Mouse (Mus musculus): ENCODE results near the gene Pfkm.

DNA sequence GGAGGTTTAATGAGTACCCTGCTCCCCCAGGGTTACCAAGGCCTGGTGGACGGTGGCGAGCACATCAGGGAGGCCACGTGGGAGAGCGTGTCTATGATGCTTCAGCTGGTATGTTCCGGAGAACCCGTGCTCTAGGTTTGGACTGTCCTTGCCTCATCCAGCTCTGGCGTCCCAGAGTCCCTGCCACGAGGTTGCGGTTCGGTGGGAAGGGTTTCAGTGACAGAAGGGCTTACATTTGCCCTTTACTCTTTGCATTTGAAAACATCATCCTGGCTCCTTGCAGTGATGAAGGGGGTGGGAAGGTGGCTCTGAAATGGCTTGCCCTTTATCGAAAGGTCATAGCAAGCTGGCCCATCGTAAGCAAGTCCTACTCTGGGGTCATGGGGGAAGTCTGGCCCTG is 27.0 kb downstream of the Pfkm start:
- TF ChIP-seq CTCF (IDR thresholded peaks at IDR 0.05; ENCODE audit: low read depth), result no peak
- no peak for TF ChIP-seq EP300 (IDR thresholded peaks at IDR 0.05; ENCODE audit: low read depth)

Data from liver, postnatal 0 days (tissue).